25 mouse cellular contexts compared by ENCODE assay signal in the genomic region with DNA sequence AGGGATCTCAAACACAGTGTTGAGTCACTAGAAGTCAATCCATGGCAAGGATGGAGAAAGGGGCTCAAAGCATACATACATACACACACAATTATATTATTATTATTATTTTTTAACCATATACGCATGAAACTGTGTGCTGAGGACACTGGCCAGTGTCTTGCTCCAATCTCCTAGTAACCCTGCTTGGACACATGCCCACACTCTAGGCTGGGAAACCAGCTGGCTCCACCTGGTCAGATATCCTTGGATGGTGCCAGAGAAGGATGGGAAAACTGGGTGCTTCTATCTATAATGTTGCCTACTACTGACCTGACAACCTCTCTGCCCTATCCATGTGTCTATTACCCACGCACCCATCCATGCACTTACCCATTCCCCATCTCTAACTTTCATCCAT. TPM values are rescaled to one million over a fixed set of nuclear protein-coding genes. Genes with fewer than 3 reads are reported as not detected.
DNase-seq lines count a peak whose midpoint lies in the region; ATAC-seq lines count a peak whose summit lies in the region.
"Had no signal": no experiment of that assay in that cellular context is flagged by ENCODE, and none has a peak within 500 bp of the region (broad histone marks: within the 10 kb centered on the region; RNA-seq: fewer than 3 reads in every experiment).

No protein-coding gene starts in this region.

- no peak overlapping the region for H3K9ac ChIP-seq in forebrain, embryonic 16.5 days (replicated peaks; ENCODE audit: low read depth, low read length)
- no peak overlapping the region for H3K9ac ChIP-seq in forebrain, embryonic 11.5 days (ENCODE audit: low read length)
- H3K9ac ChIP-seq in heart, embryonic 11.5 days (ENCODE audit: low read depth, low read length), result no peak overlapping the region
- H3K9ac ChIP-seq: forebrain, embryonic 13.5 days; limb, embryonic 13.5 days; stomach, embryonic 15.5 days had no signal

- no peak overlapping the region for H3K4me3 ChIP-seq in forebrain, embryonic 16.5 days (replicated peaks; ENCODE audit: low read length)
- H3K4me3 ChIP-seq in forebrain, embryonic 11.5 days (ENCODE audit: low read depth, low read length), result no peak overlapping the region
- no peak overlapping the region for H3K4me3 ChIP-seq in heart, embryonic 11.5 days (ENCODE audit: low read depth, low read length)
- H3K4me3 ChIP-seq: erythroblast, embryonic 14.5 days; forebrain, embryonic 13.5 days; limb, embryonic 13.5 days; stomach, embryonic 15.5 days had no signal

- ATAC-seq in forebrain, embryonic 16.5 days, result no peak
- no peak for ATAC-seq in forebrain, embryonic 11.5 days (replicated peaks; ENCODE audit: low FRiP score)
- no peak for ATAC-seq in heart, embryonic 11.5 days (replicated peaks; ENCODE audit: insufficient number of reproducible peaks, low FRiP score, low TSS enrichment)
- ATAC-seq: hindbrain, embryonic 16.5 days; lung, postnatal 0 days; midbrain, embryonic 16.5 days had no signal

- peak; percentile 41 for DNase-seq in cerebellum, adult 9-10 months
- DNase-seq in cerebellum, postnatal 4 days (ENCODE audit: low spot score in 2 of 2), result no peak
- DNase-seq in forebrain, embryonic 11.5 days (ENCODE audit: low spot score), result no peak
- DNase-seq in heart, postnatal 4 days, result peak; percentile 45
- peak; percentile 64 for DNase-seq in testis, postnatal 10 days (ENCODE audit: low spot score)
- no peak for DNase-seq in testis, postnatal 14 days (ENCODE audit: low spot score)
- DNase-seq: adrenal gland, adult 8-10 months; gastrocnemius, postnatal 25 days; kidney, adult 18-20 months; kidney, postnatal 4 days; right cerebral cortex, postnatal 25 days; thymus, adult 18-20 months; thymus, postnatal 25 days had no signal

- peaks cover 20% of the 10 kb centered on the region for H3K4me1 ChIP-seq in forebrain, embryonic 16.5 days (replicated peaks; ENCODE audit: control insufficient read depth, insufficient read depth, low read length)
- no peaks in the 10 kb centered on the region for H3K4me1 ChIP-seq in forebrain, embryonic 11.5 days (replicated peaks; ENCODE audit: control insufficient read depth, insufficient read depth, low read length)
- peaks cover 11% of the 10 kb centered on the region for H3K4me1 ChIP-seq in heart, embryonic 11.5 days (ENCODE audit: control insufficient read depth, insufficient read depth, low read length)
- H3K4me1 ChIP-seq: stomach, embryonic 15.5 days had no signal

- no peaks in the 10 kb centered on the region for H3K27me3 ChIP-seq in forebrain, embryonic 16.5 days (replicated peaks; ENCODE audit: control insufficient read depth, insufficient read depth, low read length)
- H3K27me3 ChIP-seq in forebrain, embryonic 11.5 days (ENCODE audit: control insufficient read depth, insufficient read depth, low read length), result no peaks in the 10 kb centered on the region
- no peaks in the 10 kb centered on the region for H3K27me3 ChIP-seq in heart, embryonic 11.5 days (ENCODE audit: control insufficient read depth, insufficient read depth, low read length)
- H3K27me3 ChIP-seq: forebrain, embryonic 13.5 days; limb, embryonic 13.5 days; stomach, embryonic 15.5 days had no signal

- H3K27ac ChIP-seq in forebrain, embryonic 16.5 days (ENCODE audit: low read length), result peak overlapping the region; percentile 42; the same call in 1 of the 2 replicates
- no peak overlapping the region for H3K27ac ChIP-seq in forebrain, embryonic 11.5 days (ENCODE audit: low read depth, low read length)
- H3K27ac ChIP-seq in heart, embryonic 11.5 days (ENCODE audit: low read depth, low read length), result no peak overlapping the region
- H3K27ac ChIP-seq: limb, embryonic 13.5 days; stomach, embryonic 15.5 days had no signal

- peaks cover 1% of the 10 kb centered on the region; the same call in 1 of the 2 replicates for H3K36me3 ChIP-seq in forebrain, embryonic 16.5 days (ENCODE audit: control insufficient read depth, insufficient read depth)
- H3K36me3 ChIP-seq in forebrain, embryonic 11.5 days (ENCODE audit: control insufficient read depth, insufficient read depth, low read length), result peaks cover 4% of the 10 kb centered on the region; the same call in 1 of the 2 replicates
- 0 out of 2 replicates have a peak, but pooled peaks cover 5% of the 10 kb centered on the region for H3K36me3 ChIP-seq in heart, embryonic 11.5 days (ENCODE audit: control insufficient read depth, insufficient read depth, low read length)
- H3K36me3 ChIP-seq: G1E; stomach, embryonic 15.5 days had no signal

- 95% methylated on average over 2 of the region's 2 CpGs for WGBS in forebrain, embryonic 16.5 days
- WGBS in forebrain, embryonic 11.5 days, result 95% methylated on average over 2 of the region's 2 CpGs
- 88% methylated on average over 2 of the region's 2 CpGs for WGBS in heart, embryonic 11.5 days (ENCODE audit: insufficient replicate concordance)

- no peaks in the 10 kb centered on the region for H3K9me3 ChIP-seq in forebrain, embryonic 16.5 days (ENCODE audit: control insufficient read depth, low read length)
- H3K9me3 ChIP-seq in forebrain, embryonic 11.5 days (ENCODE audit: control insufficient read depth, low read length), result no peaks in the 10 kb centered on the region
- H3K9me3 ChIP-seq in heart, embryonic 11.5 days (replicated peaks; ENCODE audit: control insufficient read depth, low read length), result no peaks in the 10 kb centered on the region
- H3K9me3 ChIP-seq: forebrain, embryonic 13.5 days; G1E; limb, embryonic 13.5 days; stomach, embryonic 15.5 days had no signal

- no peak overlapping the region for H3K4me2 ChIP-seq in forebrain, embryonic 16.5 days (ENCODE audit: low read length)
- no peak overlapping the region for H3K4me2 ChIP-seq in forebrain, embryonic 11.5 days (ENCODE audit: low read depth, low read length, severe bottlenecking)
- no peak overlapping the region for H3K4me2 ChIP-seq in heart, embryonic 11.5 days
- H3K4me2 ChIP-seq: forebrain, embryonic 13.5 days; limb, embryonic 13.5 days; liver, embryonic 11.5 days; midbrain, embryonic 11.5 days; stomach, embryonic 15.5 days had no signal

RNA-seq across cellular contexts. Expression of a gene that starts 45.2 kb away (rescaled TPM):
- 30.3 and 33.3 TPM in 2 replicates for polyA plus RNA-seq in forebrain, embryonic 16.5 days (2015; fragmentation: Nextera tagmentation; extraction: Ambion mirVana)
- polyA plus RNA-seq in forebrain, embryonic 11.5 days (2014; fragmentation: Nextera tagmentation; extraction: Ambion mirVana), result 17.1 TPM in 2 replicates
- total RNA-seq in heart, postnatal 4 days (2021), result 1 to 10 TPM; 2.3 to 2.5 TPM
- 0.72 and 1.2 TPM in 2 replicates for polyA plus RNA-seq in heart, embryonic 11.5 days (2014; fragmentation: Nextera tagmentation; extraction: Ambion mirVana)
- polyA plus RNA-seq: G1E had no signal

Comparison
In these comparisons a context has a peak if more than half of its experiments do, and no peak if none do; other contexts are left out.
1. DNase-seq: peak in cerebellum, adult 9-10 months (single experiment), heart, postnatal 4 days (single experiment) and testis, postnatal 10 days (single experiment); none in cerebellum, postnatal 4 days (0 of 2), forebrain, embryonic 11.5 days (single experiment) and testis, postnatal 14 days (single experiment).